Mouse (Mus musculus): ENCODE results near the gene Abca6.

GRCm38 (mm10) chr11:110171212-110171611 is 80.4 kb downstream of the Abca6 start:
- no peak for TF ChIP-seq POLR2A (IDR thresholded peaks at IDR 0.05; ENCODE audit: insufficient read depth, low read depth, low read length)
- TF ChIP-seq CTCF (IDR thresholded peaks at IDR 0.05; ENCODE audit: insufficient read depth, low read depth, low read length): no peak

All from olfactory bulb, adult 2 months (tissue).